In the genomic region with DNA sequence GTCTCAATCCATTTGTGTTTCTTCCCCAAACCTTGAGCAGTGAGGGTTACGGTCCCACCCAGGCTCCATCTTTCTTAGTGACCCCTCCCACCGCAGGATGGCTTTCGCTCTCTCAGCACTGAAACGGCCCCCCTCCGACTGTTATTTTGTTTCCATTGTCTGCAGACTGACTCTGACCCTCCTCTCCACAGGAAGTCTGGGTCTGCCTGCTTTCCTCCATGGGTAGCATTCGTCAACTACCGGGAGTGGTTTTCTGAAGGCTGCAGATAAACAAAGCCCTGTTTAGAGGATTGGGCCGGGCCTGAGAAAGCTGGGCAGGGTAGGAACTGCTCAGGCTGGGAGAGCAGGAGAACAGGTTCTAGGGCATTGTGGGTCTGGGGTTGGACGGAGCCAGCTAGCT, we compare ENCODE assay signal across 8 mouse cellular contexts. TPM values are rescaled to one million over a fixed set of nuclear protein-coding genes. Genes with fewer than 3 reads are reported as not detected.
DNase-seq lines count a peak whose midpoint lies in the region; ATAC-seq and TF ChIP-seq lines count a peak whose summit lies in the region.

No protein-coding gene starts in this region.

- peak; percentile 38; the same call in 1 of the 2 replicates for TF ChIP-seq EP300 in ES-Bruce4 (IDR thresholded peaks at IDR 0.05; ENCODE audit: insufficient read depth, low read depth, low read length)

- DNase-seq in brain, embryonic 14.5 days (ENCODE audit: low read depth), result peak; percentile 46
- peak; percentile 59 for DNase-seq in intestine, embryonic 14.5 days (ENCODE audit: low spot score)
- peak; percentile 39 for DNase-seq in lung, postnatal 36 days
- no peak for DNase-seq in spleen, postnatal 10 days (ENCODE audit: low spot score in 2 of 2)
- DNase-seq in layer of hippocampus, adult 2 months (ENCODE audit: low spot score in 2 of 2), result no peak
- DNase-seq in gastrocnemius, postnatal 14 days, result no peak
- DNase-seq in thymus, postnatal 25 days, result no peak

- TF ChIP-seq CTCF in ES-Bruce4 (IDR thresholded peaks at IDR 0.05; ENCODE audit: low read depth, low read length), result no peak
- TF ChIP-seq CTCF in brain, embryonic 14.5 days (IDR thresholded peaks at IDR 0.05; ENCODE audit: borderline replicate concordance, extremely low read depth, insufficient read depth, insufficient read length), result no peak
- no peak for TF ChIP-seq CTCF in layer of hippocampus, adult 2 months (conservative IDR thresholded peaks at IDR 0.05)

- H3K27me3 ChIP-seq in ES-Bruce4 (ENCODE audit: control insufficient read depth, insufficient read depth, low read length, poor library complexity, severe bottlenecking), result no peaks in the 10 kb centered on the region
- no peaks in the 10 kb centered on the region for H3K27me3 ChIP-seq in intestine, embryonic 14.5 days (replicated peaks; ENCODE audit: control insufficient read depth, insufficient read depth, low read length)

- intact Hi-C loops in gastrocnemius, postnatal 14 days (cut with DNase I; ENCODE audit: low total_unique reads), result no loop called here

- H3K4me3 ChIP-seq in ES-Bruce4 (ENCODE audit: low read depth, low read length), result peak overlapping the region; percentile 30
- no peak overlapping the region; the same call in 1 of the 2 replicates for H3K4me3 ChIP-seq in intestine, embryonic 14.5 days (ENCODE audit: low read depth, low read length)
- no peak overlapping the region for H3K4me3 ChIP-seq in layer of hippocampus, adult 2 months

- no peak for ATAC-seq in intestine, embryonic 14.5 days (replicated peaks; ENCODE audit: low FRiP score, low TSS enrichment, low read depth)

- H3K4me2 ChIP-seq in intestine, embryonic 14.5 days (ENCODE audit: low read length), result peak overlapping the region; percentile 54

- H3K9ac ChIP-seq in ES-Bruce4 (ENCODE audit: low read depth, poor library complexity, severe bottlenecking), result peak overlapping the region; percentile 34
- no peak overlapping the region for H3K9ac ChIP-seq in intestine, embryonic 14.5 days (ENCODE audit: low read length)

- 5% methylated on average over 9 of the region's 9 CpGs for WGBS in intestine, embryonic 14.5 days

- H3K36me3 ChIP-seq in ES-Bruce4 (ENCODE audit: control insufficient read depth, insufficient read depth, low read length, poor library complexity, severe bottlenecking), result no peaks in the 10 kb centered on the region
- no peaks in the 10 kb centered on the region for H3K36me3 ChIP-seq in intestine, embryonic 14.5 days (ENCODE audit: control insufficient read depth, insufficient read depth, low read length)

- TF ChIP-seq POLR2A in ES-Bruce4 (IDR thresholded peaks at IDR 0.05; ENCODE audit: insufficient read depth, low read length), result no peak
- TF ChIP-seq POLR2A in brain, embryonic 14.5 days (IDR thresholded peaks at IDR 0.05; ENCODE audit: borderline replicate concordance, extremely low read depth, insufficient read depth, insufficient read length, poor library complexity, severe bottlenecking), result no peak

- H3K4me1 ChIP-seq in ES-Bruce4 (ENCODE audit: control insufficient read depth, insufficient read depth, low read length), result no peaks in the 10 kb centered on the region
- H3K4me1 ChIP-seq in intestine, embryonic 14.5 days (replicated peaks; ENCODE audit: control insufficient read depth, insufficient read depth, low read length), result peaks cover 22% of the 10 kb centered on the region

- no peaks in the 10 kb centered on the region for H3K9me3 ChIP-seq in ES-Bruce4 (replicated peaks; ENCODE audit: control insufficient read depth, insufficient read depth, low read length, poor library complexity, severe bottlenecking)
- no peaks in the 10 kb centered on the region for H3K9me3 ChIP-seq in intestine, embryonic 14.5 days (ENCODE audit: control insufficient read depth, low read length)

- H3K27ac ChIP-seq in ES-Bruce4 (ENCODE audit: insufficient read depth, low read length), result peak overlapping the region; percentile 71
- H3K27ac ChIP-seq in intestine, embryonic 14.5 days (ENCODE audit: low read depth), result no peak overlapping the region
- no peak overlapping the region for H3K27ac ChIP-seq in layer of hippocampus, adult 2 months

RNA-seq across cellular contexts. Expression of a gene that starts 1.1 kb away (rescaled TPM):
- 2.7 and 3.0 TPM in 2 replicates for polyA plus RNA-seq in ES-Bruce4 (2011; ENCODE audit: insufficient read depth, insufficient read length, low read depth, missing spikeins)
- polyA plus RNA-seq in brain, embryonic 14.5 days (2012; rRNA removed), result 1.2 and 2.7 TPM in 2 replicates
- polyA plus RNA-seq in intestine, embryonic 14.5 days (2014; fragmentation: Nextera tagmentation; extraction: Ambion mirVana), result 1.9 and 2.0 TPM in 2 replicates
- under 1 TPM; 0.17 to 0.51 TPM for total RNA-seq in layer of hippocampus, adult 2 months (2021)
- not detected for total RNA-seq in gastrocnemius, postnatal 14 days (2021)

Comparison
In these comparisons a context has a peak if more than half of its experiments do, and no peak if none do; other contexts are left out.
1. DNase-seq: peak in brain, embryonic 14.5 days (single experiment), intestine, embryonic 14.5 days (single experiment) and lung, postnatal 36 days (single experiment); none in spleen, postnatal 10 days (0 of 2), layer of hippocampus, adult 2 months (0 of 2), gastrocnemius, postnatal 14 days (single experiment) and thymus, postnatal 25 days (single experiment).